Mouse (Mus musculus): ENCODE results near the gene Cldn19. TPM values are rescaled to one million over a fixed set of nuclear protein-coding genes. Genes with fewer than 3 reads are reported as not detected.
A peak's percentile ranks its signal among the peaks of the same experiment; 100 is the strongest.
"Not testable (repeated sequence)": the region's sequence is repeated elsewhere in the genome, so short reads cannot be mapped to it uniquely, and the experiment has no call there.

Gene Cldn19
- total RNA-seq, 2 experiments from 2014 or later = 0.41 to 1.1 TPM

GRCm38 (mm10) chr4:119252025-119252808 lies 3.0 kb upstream of the Cldn19 start:
- no peak for DNase-seq (ENCODE audit: low spot score in 2 of 2)

DNA sequence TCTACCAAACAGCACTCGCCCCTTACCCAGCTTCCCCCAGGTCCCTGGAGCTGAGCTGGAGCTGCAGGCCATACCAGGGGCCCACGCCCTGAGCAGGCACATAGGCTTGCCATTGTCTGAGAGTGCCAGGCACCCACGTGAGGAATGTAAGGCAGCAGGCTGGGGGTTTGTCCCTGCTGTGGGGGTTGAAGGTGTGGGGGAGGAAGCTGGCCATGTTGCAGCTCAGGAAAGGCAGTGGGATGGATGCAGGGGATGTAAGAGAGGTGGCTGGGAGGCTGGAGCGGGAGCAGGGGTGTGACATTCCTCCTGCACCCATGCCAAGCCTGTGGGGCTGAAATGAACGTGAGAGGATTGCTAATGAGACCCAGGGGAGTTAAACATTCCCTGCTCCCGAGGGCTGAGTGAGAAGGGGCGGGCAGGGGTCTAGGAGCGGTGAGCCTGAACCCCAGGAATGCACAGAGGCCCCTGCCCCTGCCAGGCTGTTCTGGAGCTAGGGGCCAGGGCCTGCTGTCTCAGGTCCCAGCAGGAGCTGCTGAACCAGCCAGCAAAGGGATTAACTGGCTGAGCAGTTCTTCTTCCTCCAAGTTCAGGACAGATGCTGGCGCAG lies 1.1 kb upstream of the Cldn19 start:
- peak in 1 of 2 experiments; percentile 22 for DNase-seq (ENCODE audit: low spot score in 2 of 2)

- no peak for DNase-seq (ENCODE audit: low spot score in 2 of 2)
Measured at GRCm38 (mm10) chr4:119257083-119257482, 1.9 kb downstream of the Cldn19 start.

DNA sequence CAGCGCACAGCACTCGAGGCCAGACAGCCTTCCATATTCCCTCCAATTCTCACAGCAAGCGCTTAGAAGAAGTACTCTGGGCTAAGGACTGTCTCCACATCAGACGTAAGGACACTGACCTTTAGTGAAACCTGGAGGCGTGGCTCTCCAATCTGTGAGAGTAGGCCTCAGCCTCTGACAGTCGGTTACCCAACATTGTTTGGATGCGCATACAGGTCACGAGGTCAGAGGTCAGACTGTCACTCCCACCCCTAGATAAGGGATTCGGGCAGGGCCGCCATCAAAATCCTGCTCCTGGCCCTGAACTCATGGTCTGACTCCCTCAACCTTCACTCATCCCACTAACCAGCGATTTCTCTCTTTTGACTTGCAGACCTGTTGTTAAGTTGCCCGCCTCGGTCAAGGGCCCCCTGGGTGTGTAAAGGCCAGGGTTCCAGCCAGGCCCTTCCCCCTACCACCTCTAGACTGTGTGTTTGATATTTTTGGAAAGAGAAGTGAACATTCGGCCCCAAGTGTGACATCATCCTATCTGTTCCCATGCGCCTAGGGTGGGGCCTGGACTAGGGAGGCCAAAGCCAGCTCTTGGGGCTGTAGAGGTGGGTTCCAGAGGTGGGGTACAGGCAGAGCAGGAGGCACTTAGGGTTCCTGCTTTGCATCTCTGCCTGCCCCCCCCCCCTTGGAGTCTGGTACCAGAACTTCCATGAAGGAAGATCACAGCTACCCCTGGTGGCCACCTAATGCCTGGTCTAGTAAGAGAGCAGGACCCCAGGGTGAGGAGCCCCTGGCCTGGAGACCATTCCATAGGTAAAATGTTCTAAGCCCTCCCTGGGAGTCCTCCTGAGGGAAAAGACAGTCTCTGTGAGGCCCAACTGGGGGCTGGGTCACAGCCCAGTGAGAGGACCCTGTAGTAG lies 4.4 kb downstream of the Cldn19 start:
- DNase-seq (ENCODE audit: low spot score in 2 of 2) = no peak

DNA sequence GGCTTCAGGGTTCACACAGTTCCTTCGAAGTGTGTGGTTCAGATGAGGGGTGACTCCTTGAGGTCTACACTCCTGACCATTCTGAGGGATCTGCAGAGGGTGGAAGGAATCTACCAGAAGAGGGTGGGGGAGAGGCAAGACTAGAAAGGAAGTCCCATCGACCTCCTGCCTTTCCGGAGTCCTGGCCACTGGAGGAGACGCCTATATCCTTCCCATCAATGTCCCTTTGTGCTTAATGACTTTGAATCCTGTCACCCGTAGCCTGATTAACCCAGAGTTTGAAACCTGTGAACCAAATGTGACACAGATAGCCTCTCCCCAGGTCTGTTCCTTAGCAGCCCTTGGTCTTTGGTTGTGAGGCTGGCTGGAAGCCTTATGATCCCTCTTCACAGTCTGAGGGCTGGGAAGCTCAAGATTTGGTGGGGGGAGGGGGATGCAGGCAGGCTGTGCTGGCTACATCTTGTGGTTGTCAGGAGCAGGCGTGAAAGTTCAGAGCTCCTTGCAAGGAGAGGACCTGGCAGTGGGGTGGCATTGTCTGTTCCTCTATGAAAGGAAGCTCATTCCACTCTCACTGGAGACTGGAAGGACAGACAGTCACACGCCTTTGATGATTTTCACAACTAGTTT lies 6.0 kb downstream of the Cldn19 start:
- DNase-seq (ENCODE audit: low spot score in 2 of 2) = no peak

- DNase-seq (ENCODE audit: low spot score in 2 of 2) = no peak
Measured at GRCm38 (mm10) chr4:119262483-119262882, 7.3 kb downstream of the Cldn19 start.

- no peak for DNase-seq (ENCODE audit: low spot score in 2 of 2)
Measured at GRCm38 (mm10) chr4:119263459-119263858, 8.2 kb downstream of the Cldn19 start.

- DNase-seq (ENCODE audit: low spot score in 2 of 2) = no peak
Measured at GRCm38 (mm10) chr4:119266606-119267005, 11.4 kb downstream of the Cldn19 start.

GRCm38 (mm10) chr4:119274627-119275026 lies 19.4 kb downstream of the Cldn19 start:
- DNase-seq (ENCODE audit: low spot score in 2 of 2) = no peak

GRCm38 (mm10) chr4:119275226-119275625 lies 20.0 kb downstream of the Cldn19 start:
- DNase-seq (ENCODE audit: low spot score in 2 of 2) = no peak

DNA sequence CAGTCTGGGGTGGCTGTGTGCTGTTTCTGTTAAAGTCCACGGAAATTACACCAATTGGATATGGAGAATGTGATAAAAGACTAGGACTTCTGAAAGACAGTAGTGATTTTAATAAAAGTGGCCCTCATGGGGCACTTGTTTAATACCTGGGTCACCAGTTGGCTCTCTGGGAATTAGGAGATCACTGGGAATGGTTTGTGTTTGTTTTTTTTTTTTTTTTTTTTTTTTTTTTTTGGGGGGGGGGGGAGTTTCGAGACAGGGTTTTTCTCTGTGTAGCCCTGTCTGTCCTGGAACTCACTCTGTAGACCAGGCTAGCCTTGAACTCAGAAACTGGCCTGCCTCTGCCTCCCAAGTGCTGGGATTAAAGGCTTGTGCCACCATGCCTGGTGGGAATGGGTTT lies 20.5 kb downstream of the Cldn19 start:
- no peak for DNase-seq (ENCODE audit: low spot score in 2 of 2)

DNA sequence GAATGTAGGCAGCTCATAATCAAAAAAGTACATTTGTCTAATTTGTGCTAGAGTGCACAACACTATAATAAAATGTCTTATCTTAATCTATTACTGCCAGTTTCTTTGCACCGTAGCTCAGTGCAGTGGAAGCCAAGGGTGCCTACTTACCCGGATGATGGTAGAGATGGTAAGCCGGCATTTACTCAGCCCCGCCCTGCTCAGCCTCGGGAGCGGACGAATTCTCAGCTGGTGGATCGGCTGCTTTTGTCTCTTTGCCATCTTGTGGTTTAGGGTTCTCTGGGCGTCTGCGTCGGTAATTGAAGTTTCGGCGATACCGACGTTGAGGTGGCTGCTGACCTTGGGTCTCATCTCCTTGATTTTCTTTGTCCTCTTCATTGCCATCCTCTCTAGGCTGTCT lies 23.6 kb downstream of the Cldn19 start:
- DNase-seq (ENCODE audit: low spot score in 2 of 2) = not testable (repeated sequence)

DNA sequence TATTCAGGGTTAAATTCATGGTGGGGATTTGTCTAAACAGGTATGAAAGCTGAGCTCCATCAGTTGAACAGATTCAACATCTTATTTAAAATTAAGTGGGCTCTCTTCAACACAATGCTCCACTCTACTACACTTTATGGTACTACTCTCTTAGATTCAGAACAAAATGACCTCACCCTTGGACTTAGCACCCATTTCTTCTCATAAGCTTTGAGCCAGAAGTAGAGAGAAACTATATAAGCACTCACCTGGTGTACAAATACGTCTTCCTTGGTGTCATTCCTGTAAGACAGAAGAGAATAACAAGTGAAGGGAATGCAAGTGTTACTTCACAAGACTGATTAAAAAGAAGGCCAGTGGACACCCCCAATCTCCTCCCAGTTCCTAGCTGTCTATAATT lies 29.6 kb downstream of the Cldn19 start:
- no peak for DNase-seq (ENCODE audit: low spot score in 2 of 2)

- DNase-seq (ENCODE audit: low spot score in 2 of 2) = no peak
Measured at GRCm38 (mm10) chr4:119285336-119285735, 30.1 kb downstream of the Cldn19 start.

- no peak for DNase-seq (ENCODE audit: low spot score in 2 of 2)
Measured at GRCm38 (mm10) chr4:119291921-119292320, 36.7 kb downstream of the Cldn19 start.

DNA sequence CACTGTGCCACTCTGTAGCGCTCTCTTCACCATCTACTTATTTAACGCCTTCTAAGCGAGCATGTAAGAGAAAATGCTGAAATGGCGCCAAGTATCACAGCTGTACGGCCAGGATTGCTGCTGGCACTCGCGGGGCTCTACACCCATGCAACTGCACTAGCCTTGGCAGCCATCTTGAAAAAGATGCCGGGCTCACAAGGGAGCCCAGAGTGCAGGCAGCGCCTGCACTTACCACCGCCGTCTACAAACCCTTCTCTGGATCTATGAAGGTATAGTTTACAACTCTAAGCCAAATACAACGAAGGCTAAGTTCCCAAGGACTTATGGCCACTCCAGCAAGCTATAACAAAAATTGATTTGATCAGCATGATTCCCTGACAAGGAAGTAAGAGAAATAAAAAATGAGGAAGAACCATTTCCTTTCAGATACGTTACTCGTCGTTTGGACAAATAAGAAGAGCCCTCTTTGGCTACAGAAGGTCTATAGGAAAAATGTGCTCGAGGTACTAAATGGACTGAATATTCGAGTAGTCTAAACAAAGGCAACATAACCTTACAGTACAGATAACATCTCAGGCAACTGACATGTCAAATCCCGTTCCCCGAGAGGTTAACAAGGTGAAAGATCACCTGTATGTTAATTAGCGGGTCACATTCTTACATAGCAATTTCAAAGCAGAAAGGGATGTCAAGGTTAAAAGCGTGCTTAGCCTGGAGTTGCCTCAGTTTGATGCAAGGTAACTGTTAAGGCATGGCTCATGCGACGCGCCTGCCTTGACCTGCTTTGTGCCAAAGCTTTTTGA lies 37.8 kb downstream of the Cldn19 start:
- DNase-seq (ENCODE audit: low spot score in 2 of 2) = peak; percentile 48 to 63

- DNase-seq (ENCODE audit: low spot score in 2 of 2) = peak; percentile 40 to 41
Measured at GRCm38 (mm10) chr4:119293574-119294258, 38.5 kb downstream of the Cldn19 start.

GRCm38 (mm10) chr4:119294415-119295133 lies 39.4 kb downstream of the Cldn19 start, which contains the start of gene Ybx1:
TSS of gene Ybx1 (minus strand) at chr4:119294604.
- peak; percentile 100 for DNase-seq (ENCODE audit: low spot score in 2 of 2)

GRCm38 (mm10) chr4:119295134-119295453 lies 39.9 kb downstream of the Cldn19 start:
- DNase-seq (ENCODE audit: low spot score in 2 of 2) = peak in 1 of 2 experiments; percentile 21
